In genomic region chr6:55273463-55273862, GRCm38 (mm10) we compare ENCODE assay signal across 11 mouse cellular contexts.
DNase-seq lines count a peak whose midpoint lies in the region; ATAC-seq lines count a peak whose summit lies in the region.
"Had no signal": no experiment of that assay in that cellular context is flagged by ENCODE, and none has a peak within 500 bp of the region (broad histone marks: within the 10 kb centered on the region; RNA-seq: fewer than 3 reads in every experiment).

No protein-coding gene starts in this region.

- H3K27me3 ChIP-seq in hindbrain, embryonic 13.5 days, result no peaks in the 10 kb centered on the region
- no peaks in the 10 kb centered on the region for H3K27me3 ChIP-seq in hindbrain, embryonic 10.5 days (ENCODE audit: insufficient read depth, poor library complexity, severe bottlenecking)
- H3K27me3 ChIP-seq: embryonic facial prominence, embryonic 12.5 days had no signal

- no peak for DNase-seq in hindbrain, embryonic 10.5 days (ENCODE audit: low spot score)
- DNase-seq in right cerebral cortex, postnatal 4 days, result peak; percentile 16
- DNase-seq in right cerebral cortex, postnatal 36 days (ENCODE audit: low spot score in 2 of 2), result no peak
- peak; percentile 69 to 81 for DNase-seq in cerebellum, postnatal 25 days
- no peak for DNase-seq in thymus, postnatal 0 days (ENCODE audit: low spot score)
- no peak for DNase-seq in embryo, embryonic 9.5 days (ENCODE audit: extremely low spot score)
- no peak for DNase-seq in layer of hippocampus, adult 9-11 months
- DNase-seq: heart, postnatal 14 days had no signal

- peaks cover 8% of the 10 kb centered on the region for H3K4me1 ChIP-seq in hindbrain, embryonic 13.5 days (replicated peaks)
- no peaks in the 10 kb centered on the region for H3K4me1 ChIP-seq in hindbrain, embryonic 10.5 days (replicated peaks)

- H3K9me3 ChIP-seq in hindbrain, embryonic 13.5 days, result no peaks in the 10 kb centered on the region
- no peaks in the 10 kb centered on the region for H3K9me3 ChIP-seq in hindbrain, embryonic 10.5 days
- H3K9me3 ChIP-seq: embryonic facial prominence, embryonic 12.5 days had no signal

- 88% methylated on average over 5 of the region's 5 CpGs for WGBS in hindbrain, embryonic 13.5 days
- WGBS in hindbrain, embryonic 10.5 days, result 80% methylated on average over 5 of the region's 5 CpGs

- H3K27ac ChIP-seq in hindbrain, embryonic 13.5 days, result no peak overlapping the region
- H3K27ac ChIP-seq in hindbrain, embryonic 10.5 days, result no peak overlapping the region
- H3K27ac ChIP-seq: embryonic facial prominence, embryonic 12.5 days; layer of hippocampus, adult 2 months had no signal

- 0 out of 2 replicates have a peak, but pooled peaks have one; percentile 17 for ATAC-seq in hindbrain, embryonic 13.5 days (ENCODE audit: low FRiP score)

- H3K4me2 ChIP-seq in hindbrain, embryonic 13.5 days, result no peak overlapping the region
- H3K4me2 ChIP-seq: embryonic facial prominence, embryonic 12.5 days had no signal

- H3K9ac ChIP-seq in hindbrain, embryonic 13.5 days, result no peak overlapping the region
- H3K9ac ChIP-seq: embryonic facial prominence, embryonic 12.5 days had no signal

- H3K4me3 ChIP-seq in hindbrain, embryonic 13.5 days, result no peak overlapping the region
- H3K4me3 ChIP-seq in hindbrain, embryonic 10.5 days, result no peak overlapping the region
- H3K4me3 ChIP-seq: embryonic facial prominence, embryonic 12.5 days; layer of hippocampus, adult 2 months had no signal

- H3K36me3 ChIP-seq in hindbrain, embryonic 13.5 days, result no peaks in the 10 kb centered on the region
- H3K36me3 ChIP-seq in hindbrain, embryonic 10.5 days, result no peaks in the 10 kb centered on the region
- H3K36me3 ChIP-seq: embryonic facial prominence, embryonic 12.5 days had no signal

Comparison
In these comparisons a context has a peak if more than half of its experiments do, and no peak if none do; other contexts are left out.
1. DNase-seq: peak in right cerebral cortex, postnatal 4 days (single experiment) and cerebellum, postnatal 25 days (2 of 2); none in hindbrain, embryonic 10.5 days (single experiment), right cerebral cortex, postnatal 36 days (0 of 2), thymus, postnatal 0 days (single experiment), embryo, embryonic 9.5 days (single experiment) and layer of hippocampus, adult 9-11 months (single experiment).